Mouse (Mus musculus) liver, adult (tissue): ENCODE results near the gene Setd3.

ENCODE experiments used
- GATA4 ChIP-seq: IDR thresholded peaks from 2 replicates; pipeline ENCODE4 v1.6.1; 2014; ENCODE audit warnings: mild to moderate bottlenecking, low read length; ENCODE audit not compliant: insufficient replicate concordance

Setd3 gene

GRCm38 (mm10) chr12:108212071-108212470 lies 33.0 kb upstream of the Setd3 start:
- no peak for TF ChIP-seq GATA4

- no peak for TF ChIP-seq GATA4
Measured at GRCm38 (mm10) chr12:108210623-108211022, 31.5 kb upstream of the Setd3 start.

- no peak for TF ChIP-seq GATA4
Measured at GRCm38 (mm10) chr12:108208726-108209438, 29.8 kb upstream of the Setd3 start.

GRCm38 (mm10) chr12:108208216-108208615 lies 29.1 kb upstream of the Setd3 start:
- no peak for TF ChIP-seq GATA4

GRCm38 (mm10) chr12:108206641-108207040 lies 27.5 kb upstream of the Setd3 start:
- TF ChIP-seq GATA4 = no peak

- TF ChIP-seq GATA4 = no peak
Measured at GRCm38 (mm10) chr12:108204978-108205377, 25.9 kb upstream of the Setd3 start.

GRCm38 (mm10) chr12:108203895-108204294 lies 24.8 kb upstream of the Setd3 start:
- TF ChIP-seq GATA4 = no peak

GRCm38 (mm10) chr12:108200094-108200493 lies 21.0 kb upstream of the Setd3 start:
- TF ChIP-seq GATA4 = no peak

- TF ChIP-seq GATA4 = no peak
Measured at GRCm38 (mm10) chr12:108198447-108198846, 19.3 kb upstream of the Setd3 start.

GRCm38 (mm10) chr12:108195761-108196160 lies 16.6 kb upstream of the Setd3 start:
- no peak for TF ChIP-seq GATA4

GRCm38 (mm10) chr12:108193878-108194277 lies 14.8 kb upstream of the Setd3 start:
- TF ChIP-seq GATA4 = no peak

GRCm38 (mm10) chr12:108187541-108188091 lies 8.5 kb upstream of the Setd3 start:
- no peak for TF ChIP-seq GATA4

GRCm38 (mm10) chr12:108181716-108182115 lies 2.6 kb upstream of the Setd3 start:
- no peak for TF ChIP-seq GATA4

- peak; percentile 18; the same call in 1 of the 2 replicates for TF ChIP-seq GATA4
Measured at GRCm38 (mm10) chr12:108179321-108180266, 480 bp upstream of the Setd3 start, which contains the start of gene Ccnk. TSS of gene Ccnk (plus strand) at chr12:108179579.
